Mouse (Mus musculus): ENCODE data around the gene Il15ra. TPM values are rescaled to one million over a fixed set of nuclear protein-coding genes. Genes with fewer than 3 reads are reported as not detected.

Il15ra gene
- total and polyA plus RNA-seq, 3 experiments = 12.6 to 16.6 (median 14.4) TPM

DNA sequence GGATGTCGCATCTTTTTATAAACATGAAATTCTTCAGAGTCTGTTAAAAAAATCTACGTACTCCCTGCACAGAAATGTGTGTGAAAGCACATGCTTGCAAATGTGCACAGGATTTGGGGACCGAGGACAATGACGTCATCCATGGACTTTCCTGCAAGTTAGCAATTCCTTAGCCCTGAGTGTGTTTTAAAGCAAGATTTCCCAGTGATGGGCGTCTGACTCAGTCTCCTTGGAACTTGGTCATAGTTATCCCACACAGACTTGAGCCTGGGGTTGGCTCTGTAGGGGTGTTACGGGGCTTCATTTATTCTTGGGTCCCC is 1.6 kb downstream of the Il15ra start:
- H3K9ac ChIP-seq (ENCODE audit: insufficient read depth, low read depth) = peak overlapping the region; percentile 59; the same call in 1 of the 2 replicates
- peak overlapping the region in 2 of 3 experiments; percentile 83 for H3K4me3 ChIP-seq (replicated peaks in 1 of 3; ENCODE audit: low read depth in 2 of 3, low read length in 2 of 3, poor library complexity in 1 of 3)
- in situ Hi-C loops (cut with MboI; ENCODE audit: low pct_ligation_motif_present, low pct_unique_long_range_greater_than_20kb, low sequenced_read_pairs) = loop anchor here (25.0 kb wide), 1 partner anchor 369 kb away; no protein-coding TSS in a partner anchor
- TF ChIP-seq NRF1 (IDR thresholded peaks at IDR 0.05; ENCODE audit: low read depth, low read length) (no peak), JUN (IDR thresholded peaks at IDR 0.05; ENCODE audit: insufficient read depth, low read depth, low read length) (peak; percentile 52), JUND (conservative IDR thresholded peaks at IDR 0.05; ENCODE audit: low read depth, low read length) (peak; percentile 36; the same call in 1 of the 2 replicates), MYC (IDR thresholded peaks at IDR 0.05; ENCODE audit: low read depth, low read length) (peak; percentile 43; the same call in 1 of the 2 replicates), RAD21 (IDR thresholded peaks at IDR 0.05; ENCODE audit: low read depth, low read length) (no peak)
- peaks cover 0 to 20% of the 10 kb centered on the region in 2 experiments for H3K36me3 ChIP-seq (replicated peaks in 1 of 2; ENCODE audit: control insufficient read depth in 1 of 2, insufficient read depth in 1 of 2, low read length in 1 of 2)
- H3K4me1 ChIP-seq (ENCODE audit: control insufficient read depth in 1 of 2, insufficient read depth in 2 of 2) = peaks cover 4 to 37% of the 10 kb centered on the region in 2 experiments
- dilution Hi-C loops (cut with MboI; ENCODE audit: extremely low pct_ligation_motif_present, extremely low pct_unique_long_range_greater_than_20kb, low sequenced_read_pairs) = no loop called here
- H3K9me3 ChIP-seq (replicated peaks; ENCODE audit: low read length) = no peaks in the 10 kb centered on the region
- peaks cover 14% of the 10 kb centered on the region for H3K27me3 ChIP-seq (replicated peaks)
- H3K4me2 ChIP-seq (ENCODE audit: insufficient read depth, low read depth, poor library complexity, severe bottlenecking) = peak overlapping the region; percentile 93
- peaks cover 5% of the 10 kb centered on the region for H3K79me2 ChIP-seq (replicated peaks; ENCODE audit: control insufficient read depth, extremely low read depth, insufficient read depth, poor library complexity, severe bottlenecking)
- H3K27ac ChIP-seq (ENCODE audit: insufficient read depth, low read depth) = no peak overlapping the region
- DNase-seq (ENCODE audit: extremely low read depth) = peak; percentile 9

DNA sequence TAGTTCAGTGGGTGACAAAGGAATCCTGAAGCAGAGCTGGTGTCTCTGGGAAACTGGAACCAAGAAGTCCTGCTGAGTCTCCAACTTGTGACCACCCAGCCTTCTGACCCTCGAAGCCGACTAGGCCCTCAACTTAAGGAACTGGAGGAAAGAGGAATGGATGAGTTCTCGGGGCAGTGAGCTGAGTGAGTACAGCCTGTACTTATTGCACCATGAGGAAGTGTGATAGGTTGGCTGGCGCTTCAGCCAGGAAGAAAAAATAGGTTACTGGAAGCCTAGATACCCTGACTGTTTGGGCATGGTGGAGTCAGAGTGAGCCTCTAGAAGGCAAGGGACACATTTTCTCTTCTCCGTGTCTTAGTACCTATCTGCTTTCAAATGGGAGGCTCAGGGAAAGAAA is 3.4 kb downstream of the Il15ra start:
- TF ChIP-seq POLR2A (IDR thresholded peaks at IDR 0.05; ENCODE audit: low read depth, low read length) = no peak
- TF ChIP-seq MAZ (IDR thresholded peaks at IDR 0.05; ENCODE audit: low read depth, low read length) = no peak
- TF ChIP-seq RCOR1 (conservative IDR thresholded peaks at IDR 0.05; ENCODE audit: low read depth, low read length) = no peak
- TF ChIP-seq TCF12 (IDR thresholded peaks at IDR 0.05; ENCODE audit: low read depth, low read length) = no peak
- TF ChIP-seq JUN (IDR thresholded peaks at IDR 0.05; ENCODE audit: insufficient read depth, low read depth, low read length) = no peak
- TF ChIP-seq POLR2AphosphoS2 (IDR thresholded peaks at IDR 0.05; ENCODE audit: low read depth, low read length) = no peak
- TF ChIP-seq USF1 (IDR thresholded peaks at IDR 0.05; ENCODE audit: low read depth, low read length) = no peak
- no peak for TF ChIP-seq ZMIZ1 (IDR thresholded peaks at IDR 0.05; ENCODE audit: low read depth, low read length)
- no peak for TF ChIP-seq MAFK (IDR thresholded peaks at IDR 0.05; ENCODE audit: insufficient replicate concordance, low read length)
- no peak for TF ChIP-seq CHD1 (IDR thresholded peaks at IDR 0.05; ENCODE audit: low read depth, low read length)
- no peak for TF ChIP-seq PAX5 (IDR thresholded peaks at IDR 0.05; ENCODE audit: low read length)
- no peak for TF ChIP-seq NELFE (IDR thresholded peaks at IDR 0.05; ENCODE audit: low read depth, low read length)
- TF ChIP-seq MEF2A (IDR thresholded peaks at IDR 0.05; ENCODE audit: borderline replicate concordance, low read depth, low read length) = no peak
- TF ChIP-seq ETS1 (conservative IDR thresholded peaks at IDR 0.05; ENCODE audit: low read depth, low read length) = no peak
- no peak for TF ChIP-seq USF2 (conservative IDR thresholded peaks at IDR 0.05; ENCODE audit: low read depth, low read length)
- TF ChIP-seq ZNF384 (IDR thresholded peaks at IDR 0.05; ENCODE audit: low read depth, low read length) = no peak
- no peak for TF ChIP-seq MAX (IDR thresholded peaks at IDR 0.05; ENCODE audit: low read length)
- TF ChIP-seq ZC3H11A (IDR thresholded peaks at IDR 0.05; ENCODE audit: low read depth, low read length) = no peak
- dilution Hi-C loops (cut with MboI; ENCODE audit: extremely low pct_ligation_motif_present, extremely low pct_unique_long_range_greater_than_20kb, low sequenced_read_pairs) = no loop called here
- Histone ChIP-seq H3K4me3 (replicated peaks in 1 of 3; ENCODE audit: low read depth in 2 of 3, low read length in 2 of 3, poor library complexity in 1 of 3) (no peak overlapping the region), H3K27me3 (replicated peaks) (peaks cover 5% of the 10 kb centered on the region), H3K27ac (ENCODE audit: insufficient read depth, low read depth) (no peak overlapping the region), H3K4me1 (ENCODE audit: control insufficient read depth in 1 of 2, insufficient read depth in 2 of 2) (peaks cover 4 to 50% of the 10 kb centered on the region in 2 experiments), H3K36me3 (replicated peaks in 1 of 2; ENCODE audit: control insufficient read depth in 1 of 2, insufficient read depth in 1 of 2, low read length in 1 of 2) (peaks cover 0 to 30% of the 10 kb centered on the region in 2 experiments), H3K9ac (ENCODE audit: insufficient read depth, low read depth) (no peak overlapping the region), H3K79me2 (replicated peaks; ENCODE audit: control insufficient read depth, extremely low read depth, insufficient read depth, poor library complexity, severe bottlenecking) (peaks cover 5% of the 10 kb centered on the region), H3K9me3 (replicated peaks; ENCODE audit: low read length) (no peaks in the 10 kb centered on the region), H3K4me2 (ENCODE audit: insufficient read depth, low read depth, poor library complexity, severe bottlenecking) (no peak overlapping the region)
- DNase-seq (ENCODE audit: extremely low read depth) = no peak
- in situ Hi-C loops (cut with MboI; ENCODE audit: low pct_ligation_motif_present, low pct_unique_long_range_greater_than_20kb, low sequenced_read_pairs) = loop anchor here (25.0 kb wide), 1 partner anchor 371 kb away; no protein-coding TSS in a partner anchor

Data from CH12.LX (cell line).